Mouse (Mus musculus) liver, adult 2 months (tissue): Measurements from ENCODE around the gene Kdelc1. TPM values are rescaled to one million over a fixed set of nuclear protein-coding genes. Genes with fewer than 3 reads are reported as not detected.

ENCODE experiments used
- DNase-seq: peaks from one replicate; pipeline ENCODE4 v3.0.0-alpha.2; 2011; ENCODE audit warnings: low read depth, low spot score; ENCODE audit errors: extremely low read depth
- H3K27ac ChIP-seq: fragments of 200-500 bp; replicated peaks from 2 replicates; pipeline ENCODE4 v1.5.1; 2012; ENCODE audit warnings: low read depth, mild to moderate bottlenecking, control low read depth, inconsistent platforms, low read length; ENCODE audit not compliant: insufficient read depth
- H3K27me3 ChIP-seq: fragments of 200-500 bp; 2 replicates; pipeline ENCODE4 v1.6.1; 2012; ENCODE audit warnings: mild to moderate bottlenecking, moderate library complexity, low read length, inconsistent platforms; ENCODE audit not compliant: control insufficient read depth, insufficient read depth
- H3K36me3 ChIP-seq: fragments of 200-500 bp; 2 replicates; pipeline ENCODE4 v1.6.1; 2012; ENCODE audit warnings: low read length, inconsistent platforms; ENCODE audit not compliant: control insufficient read depth, insufficient read depth
- H3K4me1 ChIP-seq: fragments of 200-500 bp; 2 replicates; pipeline ENCODE4 v1.6.1; 2011; ENCODE audit warnings: low read length; ENCODE audit not compliant: control insufficient read depth, insufficient read depth
- H3K4me3 ChIP-seq: fragments of 200-500 bp; 2 replicates; pipeline ENCODE4 v1.5.1; 2011; ENCODE audit warnings: low read depth, mild to moderate bottlenecking, control low read depth, low read length, moderate library complexity; ENCODE audit not compliant: insufficient read depth
- H3K79me2 ChIP-seq: fragments of 200-500 bp; 2 replicates; pipeline ENCODE4 v1.6.1; 2012; ENCODE audit warnings: inconsistent platforms, mild to moderate bottlenecking, low read length, moderate library complexity; ENCODE audit not compliant: control insufficient read depth, insufficient read depth
- H3K9ac ChIP-seq: fragments of 200-500 bp; 2 replicates; pipeline ENCODE4 v1.6.1; 2012; ENCODE audit warnings: low read depth, mild to moderate bottlenecking, control low read depth, inconsistent platforms, low read length
- CTCF ChIP-seq: fragments of 200-500 bp; IDR thresholded peaks from 2 replicates; pipeline ENCODE4 v1.5.1; 2011; ENCODE audit warnings: low read depth, low read length, control low read depth
- POLR2A ChIP-seq: fragments of 200-500 bp; IDR thresholded peaks from 2 replicates; pipeline ENCODE4 v1.6.1; 2011; ENCODE audit warnings: low read length, control low read depth; ENCODE audit not compliant: insufficient read depth; ENCODE audit errors: extremely low read depth
- WGBS: fragments of 180-500 bp; shearing (Covaris S2); methylation state at CpG from one replicate; pipeline ENCODE4 v1.1.7; 2018; 5-methylcytosine and 5-hydroxymethylcytosine counted together
- polyA plus RNA-seq: library from polyadenylated mRNA; depleted of rRNA; stranded (reverse); fragments of >200 nt; gene quantifications from 2 replicates; pipeline ENCODE4 v1.2.3, GENCODE M21; 2012
- total RNA-seq: library from RNA; depleted of rRNA; stranded (reverse); fragments of >200 nt; gene quantifications from 2 replicates; pipeline ENCODE4 v1.2.3, GENCODE M21; 2014

The Kdelc1 gene
- total and polyA plus RNA-seq, 2 experiments, result 7.4 to 7.8 TPM

DNA sequence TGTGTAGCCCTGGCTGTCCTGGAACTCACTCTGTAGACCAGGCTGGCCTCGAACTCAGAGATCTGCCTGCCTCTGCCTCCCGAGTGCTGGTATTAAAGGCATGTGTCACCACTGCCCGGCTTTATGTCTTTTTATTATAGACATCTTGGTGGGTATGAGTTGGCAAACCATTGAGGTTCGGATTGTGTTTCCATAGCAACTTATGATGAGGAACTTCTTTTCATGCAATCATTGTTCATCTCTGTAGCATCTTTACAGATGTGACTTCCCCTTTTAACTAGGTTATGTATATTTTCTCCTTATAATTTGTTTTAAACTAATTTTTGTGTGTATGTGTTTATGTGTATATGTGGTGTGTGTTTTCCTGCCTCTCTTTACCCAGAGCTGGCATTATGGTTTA is 7.0 kb upstream of the Kdelc1 start:
- H3K9ac ChIP-seq, result no peak overlapping the region
- no peak overlapping the region for H3K4me3 ChIP-seq
- 95% methylated on average over 4 of the region's 4 CpGs for WGBS
- TF ChIP-seq CTCF, result no peak
- TF ChIP-seq POLR2A, result no peak
- H3K4me1 ChIP-seq, result peaks cover 11% of the 10 kb centered on the region
- no peak overlapping the region for H3K27ac ChIP-seq
- peaks cover 8% of the 10 kb centered on the region for H3K79me2 ChIP-seq
- no peaks in the 10 kb centered on the region for H3K27me3 ChIP-seq
- no peak for DNase-seq
- H3K36me3 ChIP-seq, result peaks cover 20% of the 10 kb centered on the region

GRCm38 (mm10) chr1:44122256-44122655 is 3.6 kb upstream of the Kdelc1 start:
- Histone ChIP-seq H3K27ac (no peak overlapping the region), H3K36me3 (peaks cover 6% of the 10 kb centered on the region; the same call in 1 of the 2 replicates), H3K27me3 (no peaks in the 10 kb centered on the region), H3K4me3 (no peak overlapping the region), H3K79me2 (peaks cover 8% of the 10 kb centered on the region), H3K9ac (no peak overlapping the region), H3K4me1 (peaks cover 6% of the 10 kb centered on the region)
- WGBS, result 84% methylated on average over 3 of the region's 3 CpGs
- TF ChIP-seq POLR2A, result no peak
- TF ChIP-seq CTCF, result no peak
- DNase-seq, result no peak

GRCm38 (mm10) chr1:44120074-44120406 is 1.4 kb upstream of the Kdelc1 start:
- peak; percentile 57 for DNase-seq
- Histone ChIP-seq H3K27me3 (no peaks in the 10 kb centered on the region), H3K4me3 (peak overlapping the region; percentile 98), H3K36me3 (no peaks in the 10 kb centered on the region; the same call in 1 of the 2 replicates), H3K27ac (peak overlapping the region; percentile 73), H3K79me2 (peaks cover 8% of the 10 kb centered on the region), H3K9ac (peak overlapping the region; percentile 82), H3K4me1 (peaks cover 6% of the 10 kb centered on the region)
- WGBS, result 11% methylated on average over 6 of the region's 6 CpGs
- TF ChIP-seq POLR2A (no peak), CTCF (no peak)

- Histone ChIP-seq H3K9ac (peak overlapping the region; percentile 82), H3K4me3 (peak overlapping the region; percentile 98), H3K36me3 (peaks cover 4% of the 10 kb centered on the region; the same call in 1 of the 2 replicates), H3K79me2 (peaks cover 5% of the 10 kb centered on the region), H3K4me1 (peaks cover 6% of the 10 kb centered on the region; the same call in 1 of the 2 replicates), H3K27ac (peak overlapping the region; percentile 73), H3K27me3 (no peaks in the 10 kb centered on the region)
- peak; percentile 73 for DNase-seq
- TF ChIP-seq POLR2A (0 out of 2 replicates have a peak, but pooled peaks have one; percentile 33), CTCF (peak; percentile 56)
- WGBS, result under 1% methylated on average over 43 of the region's 43 CpGs
These were observed 829 bp upstream of the Kdelc1 start for GRCm38 (mm10) chr1:44119201-44120073.

- H3K27me3 ChIP-seq, result no peaks in the 10 kb centered on the region
- H3K9ac ChIP-seq, result no peak overlapping the region
- peaks cover 16% of the 10 kb centered on the region for H3K36me3 ChIP-seq
- H3K4me3 ChIP-seq, result no peak overlapping the region
- H3K27ac ChIP-seq, result no peak overlapping the region
- TF ChIP-seq POLR2A (no peak), CTCF (no peak)
- no peak for DNase-seq
- H3K4me1 ChIP-seq, result no peaks in the 10 kb centered on the region; the same call in 1 of the 2 replicates
- no peaks in the 10 kb centered on the region for H3K79me2 ChIP-seq
These were observed 1.0 kb downstream of the Kdelc1 start for GRCm38 (mm10) chr1:44117571-44117970.

DNA sequence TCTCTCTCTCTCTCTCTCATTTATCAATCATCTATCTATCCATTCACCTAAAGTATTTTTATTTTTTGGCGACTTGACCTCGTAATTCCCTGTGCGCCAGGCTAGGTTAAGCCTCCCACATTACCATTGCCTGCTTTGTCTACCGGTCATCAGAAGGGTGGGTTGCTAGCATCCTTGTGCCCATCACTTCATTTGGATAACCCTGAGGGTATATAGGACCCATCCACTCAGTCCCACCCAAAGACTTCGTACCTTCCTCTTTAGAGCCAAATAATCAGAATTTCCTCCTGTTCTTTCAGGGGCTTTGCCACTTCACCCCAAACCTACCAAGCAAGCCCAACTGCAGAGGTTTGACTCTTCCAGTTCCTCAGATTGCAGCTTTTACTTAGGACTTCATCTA is 15.7 kb downstream of the Kdelc1 start:
- peaks cover 7% of the 10 kb centered on the region; the same call in 1 of the 2 replicates for H3K79me2 ChIP-seq
- TF ChIP-seq CTCF (no peak), POLR2A (no peak)
- H3K9ac ChIP-seq, result no peak overlapping the region
- no peaks in the 10 kb centered on the region for H3K27me3 ChIP-seq
- no peak overlapping the region for H3K27ac ChIP-seq
- no peak for DNase-seq
- no peak overlapping the region for H3K4me3 ChIP-seq
- H3K36me3 ChIP-seq, result peaks cover 14% of the 10 kb centered on the region
- whole genome bisulfite sequencing, result 17% methylated on average over 5 of the region's 5 CpGs
- H3K4me1 ChIP-seq, result peaks cover 1% of the 10 kb centered on the region; the same call in 1 of the 2 replicates
